Mouse (Mus musculus) kidney, adult 2 months (tissue): ENCODE measurements around the gene Capzb.

ENCODE experiments used
- CTCF ChIP-seq: fragments of 200-500 bp; conservative IDR thresholded peaks from 2 replicates; pipeline ENCODE4 v1.5.1; 2011; ENCODE audit warnings: low read depth, mild to moderate bottlenecking, control low read depth, low read length, moderate library complexity, mixed read lengths; ENCODE audit not compliant: insufficient read depth, insufficient read length
- POLR2A ChIP-seq: fragments of 200-500 bp; IDR thresholded peaks from one replicate; pipeline ENCODE4 v1.6.1; 2011; ENCODE audit warnings: low read depth, low read length, control low read depth

GRCm38 (mm10) chr4:139256146-139256545, 63.4 kb downstream of the Capzb start:
- TF ChIP-seq CTCF, result no peak
- no peak for TF ChIP-seq POLR2A
